Comparison of ENCODE assay signal across 8 mouse cellular contexts in the genomic region with DNA sequence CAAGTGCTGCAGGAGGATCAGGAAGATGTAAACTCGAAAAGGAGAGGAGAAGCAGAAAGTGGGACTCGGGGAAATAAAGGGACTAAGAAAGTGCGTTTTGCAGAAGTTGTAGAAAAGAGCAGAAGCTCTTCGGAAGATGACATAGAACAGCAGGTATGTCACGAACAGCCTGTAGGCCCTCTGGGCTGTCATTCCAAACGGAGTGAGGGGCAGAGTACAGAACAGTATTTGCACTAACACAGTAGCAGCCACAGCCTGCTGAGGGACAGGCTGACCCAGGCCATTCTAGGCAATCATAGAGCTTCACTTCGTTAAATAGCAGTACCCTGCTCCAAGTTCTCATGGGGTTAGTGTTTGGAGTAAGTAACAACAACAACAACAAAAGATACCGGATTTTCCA. TPM values are rescaled to one million over a fixed set of nuclear protein-coding genes. Genes with fewer than 3 reads are reported as not detected.
A peak's percentile ranks its signal among the peaks of the same experiment; 100 is the strongest.
DNase-seq lines count a peak whose midpoint lies in the region; ATAC-seq lines count a peak whose summit lies in the region.

No protein-coding gene starts in this region.

- 30% methylated on average over 8 of the region's 8 CpGs for WGBS in heart, embryonic 15.5 days
- 55% methylated on average over 8 of the region's 8 CpGs for WGBS in hindbrain, embryonic 14.5 days
- 47% methylated on average over 8 of the region's 8 CpGs for WGBS in midbrain, embryonic 14.5 days

- peak overlapping the region; percentile 71 for H3K9ac ChIP-seq in heart, embryonic 15.5 days
- H3K9ac ChIP-seq in hindbrain, embryonic 14.5 days, result peak overlapping the region; percentile 71
- peak overlapping the region; percentile 81 for H3K9ac ChIP-seq in midbrain, embryonic 14.5 days (replicated peaks; ENCODE audit: low read length)

- DNase-seq in heart, adult 9 months (ENCODE audit: low spot score in 2 of 2), result no peak
- peak; percentile 14 for DNase-seq in adipocyte (ENCODE audit: low spot score)
- no peak for DNase-seq in hindbrain, embryonic 14.5 days (ENCODE audit: low spot score)
- DNase-seq in midbrain, embryonic 14.5 days, result no peak
- no peak for DNase-seq in urinary bladder, adult 2 months (ENCODE audit: low spot score)
- DNase-seq in urinary bladder, postnatal 36 days (ENCODE audit: low spot score in 2 of 2), result no peak
- no peak for DNase-seq in urinary bladder, adult 18-20 months (ENCODE audit: low spot score in 2 of 2)

- H3K4me2 ChIP-seq in heart, embryonic 15.5 days, result peak overlapping the region; percentile 90
- H3K4me2 ChIP-seq in hindbrain, embryonic 14.5 days (replicated peaks), result peak overlapping the region; percentile 81
- H3K4me2 ChIP-seq in midbrain, embryonic 14.5 days (ENCODE audit: low read length), result peak overlapping the region; percentile 97

- no peak for ATAC-seq in heart, embryonic 15.5 days (replicated peaks; ENCODE audit: insufficient number of reproducible peaks, insufficient read depth, low FRiP score, low read depth)
- ATAC-seq in hindbrain, embryonic 14.5 days (ENCODE audit: low FRiP score), result no peak
- no peak for ATAC-seq in midbrain, embryonic 14.5 days (ENCODE audit: low FRiP score, low TSS enrichment)

- no peak overlapping the region for H3K27ac ChIP-seq in heart, embryonic 15.5 days
- no peak overlapping the region for H3K27ac ChIP-seq in hindbrain, embryonic 14.5 days
- H3K27ac ChIP-seq in midbrain, embryonic 14.5 days (replicated peaks; ENCODE audit: low read depth, low read length), result no peak overlapping the region

- peaks cover 18% of the 10 kb centered on the region for H3K4me1 ChIP-seq in heart, embryonic 15.5 days (replicated peaks)
- H3K4me1 ChIP-seq in hindbrain, embryonic 14.5 days (replicated peaks; ENCODE audit: control insufficient read depth, insufficient read depth, low read length), result peaks cover 29% of the 10 kb centered on the region
- peaks cover 18% of the 10 kb centered on the region for H3K4me1 ChIP-seq in midbrain, embryonic 14.5 days (ENCODE audit: control insufficient read depth, insufficient read depth, low read length)

- H3K9me3 ChIP-seq in heart, embryonic 15.5 days (replicated peaks), result no peaks in the 10 kb centered on the region
- no peaks in the 10 kb centered on the region for H3K9me3 ChIP-seq in hindbrain, embryonic 14.5 days (ENCODE audit: control insufficient read depth, low read length)
- no peaks in the 10 kb centered on the region for H3K9me3 ChIP-seq in midbrain, embryonic 14.5 days (ENCODE audit: control insufficient read depth, low read length)

- H3K27me3 ChIP-seq in heart, embryonic 15.5 days, result peaks cover 15% of the 10 kb centered on the region
- H3K27me3 ChIP-seq in hindbrain, embryonic 14.5 days (ENCODE audit: control insufficient read depth, insufficient read depth, low read length), result peaks cover 14% of the 10 kb centered on the region
- H3K27me3 ChIP-seq in midbrain, embryonic 14.5 days (ENCODE audit: control insufficient read depth, insufficient read depth, low read length), result no peaks in the 10 kb centered on the region

- H3K4me3 ChIP-seq in heart, embryonic 15.5 days, result peak overlapping the region; percentile 88
- peak overlapping the region; percentile 76 for H3K4me3 ChIP-seq in hindbrain, embryonic 14.5 days (replicated peaks; ENCODE audit: low read length)
- H3K4me3 ChIP-seq in midbrain, embryonic 14.5 days (replicated peaks; ENCODE audit: low read depth, low read length), result peak overlapping the region; percentile 92

- H3K36me3 ChIP-seq in heart, embryonic 15.5 days, result peaks cover 41% of the 10 kb centered on the region
- H3K36me3 ChIP-seq in hindbrain, embryonic 14.5 days (replicated peaks; ENCODE audit: control insufficient read depth, insufficient read depth), result peaks cover 42% of the 10 kb centered on the region
- H3K36me3 ChIP-seq in midbrain, embryonic 14.5 days (ENCODE audit: control insufficient read depth, insufficient read depth, low read length), result peaks cover 39% of the 10 kb centered on the region

RNA-seq across cellular contexts. Expression of a gene that starts 1.0 kb away (rescaled TPM):
- polyA plus RNA-seq in heart, embryonic 15.5 days (2015; fragmentation: Nextera tagmentation; extraction: Ambion mirVana), result 14.6 and 16.9 TPM in 2 replicates
- 14.1 and 15.2 TPM in 2 replicates for polyA plus RNA-seq in hindbrain, embryonic 14.5 days (2014; fragmentation: Nextera tagmentation; extraction: Ambion mirVana)
- polyA plus RNA-seq in midbrain, embryonic 14.5 days (2014; fragmentation: Nextera tagmentation; extraction: Ambion mirVana), result 8.8 and 14.8 TPM in 2 replicates
- 21.1 and 22.9 TPM in 2 replicates for polyA plus RNA-seq in urinary bladder, adult 2 months (2012; rRNA removed)

RNA-seq across cellular contexts. Expression of a gene that starts 42.8 kb away (rescaled TPM):
- not detected in 2 replicates for polyA plus RNA-seq in heart, embryonic 15.5 days (2015; fragmentation: Nextera tagmentation; extraction: Ambion mirVana)
- 0.50 and 0.63 TPM in 2 replicates for polyA plus RNA-seq in hindbrain, embryonic 14.5 days (2014; fragmentation: Nextera tagmentation; extraction: Ambion mirVana)
- polyA plus RNA-seq in midbrain, embryonic 14.5 days (2014; fragmentation: Nextera tagmentation; extraction: Ambion mirVana), result not detected in 2 replicates
- polyA plus RNA-seq in urinary bladder, adult 2 months (2012; rRNA removed), result not detected in 2 replicates

RNA-seq across cellular contexts. Expression of a gene that starts 57.3 kb away (rescaled TPM):
- 14.5 and 18.0 TPM in 2 replicates for polyA plus RNA-seq in heart, embryonic 15.5 days (2015; fragmentation: Nextera tagmentation; extraction: Ambion mirVana)
- polyA plus RNA-seq in hindbrain, embryonic 14.5 days (2014; fragmentation: Nextera tagmentation; extraction: Ambion mirVana), result 42.2 and 44.4 TPM in 2 replicates
- 36.2 and 42.4 TPM in 2 replicates for polyA plus RNA-seq in midbrain, embryonic 14.5 days (2014; fragmentation: Nextera tagmentation; extraction: Ambion mirVana)
- 13.1 and 13.3 TPM in 2 replicates for polyA plus RNA-seq in urinary bladder, adult 2 months (2012; rRNA removed)
